Mouse (Mus musculus) liver, adult (tissue): ENCODE results near the gene Stab2.

Experiments used
- GATA4 ChIP-seq: IDR thresholded peaks from 2 replicates; pipeline ENCODE4 v1.6.1; 2014; ENCODE audit warnings: mild to moderate bottlenecking, low read length; ENCODE audit not compliant: insufficient replicate concordance

The Stab2 gene

GRCm38 (mm10) chr10:86794794-86795535 lies 212.9 kb downstream of the Stab2 start:
- TF ChIP-seq GATA4 = no peak

GRCm38 (mm10) chr10:86794196-86794595 lies 213.6 kb downstream of the Stab2 start:
- no peak for TF ChIP-seq GATA4

- no peak for TF ChIP-seq GATA4
Observed at GRCm38 (mm10) chr10:86793509-86793951, 214.3 kb downstream of the Stab2 start.

- no peak for TF ChIP-seq GATA4
Observed at GRCm38 (mm10) chr10:86791507-86792184, 216.2 kb downstream of the Stab2 start.
